Mouse (Mus musculus) hindbrain, embryonic 16.5 days (tissue): ENCODE measurements at regions not wholly inside any gene's neighbourhood (a gene's known extent, or its start where the extent isn't known, plus 50 kb on each side); places are given as distances from the start of the nearest gene placed in this dataset.

Source experiments
- ATAC-seq: fragments of 200-750 bp; cut with Nextera tagmentation; 2 replicates; pipeline ENCODE4 v1.8.0; 2017; ENCODE audit warnings: moderate TSS enrichment, moderate library complexity
- H3K27ac ChIP-seq: fragments of 300-500 bp; sonication (generic); 2 replicates; pipeline ENCODE4 v1.5.1; 2014; ENCODE audit warnings: low read depth, mild to moderate bottlenecking, control low read depth, low read length, moderate library complexity
- H3K27me3 ChIP-seq: fragments of 300-500 bp; sonication (generic); replicated peaks from 2 replicates; pipeline ENCODE4 v1.6.1; 2014; ENCODE audit warnings: low read length; ENCODE audit not compliant: control insufficient read depth, insufficient read depth
- H3K36me3 ChIP-seq: fragments of 300-500 bp; sonication (generic); 2 replicates; pipeline ENCODE4 v1.6.1; 2014; ENCODE audit warnings: mild to moderate bottlenecking, low read length, moderate library complexity, mixed read lengths; ENCODE audit not compliant: control insufficient read depth, insufficient read depth
- H3K4me1 ChIP-seq: fragments of 300-500 bp; sonication (generic); 2 replicates; pipeline ENCODE4 v1.6.1; 2014; ENCODE audit warnings: low read depth, low read length; ENCODE audit not compliant: control insufficient read depth, insufficient read depth
- H3K4me2 ChIP-seq: fragments of 300-500 bp; sonication (generic); 2 replicates; pipeline ENCODE4 v1.6.1; 2014; ENCODE audit warnings: mild to moderate bottlenecking, low read length, control low read depth, moderate library complexity
- H3K4me3 ChIP-seq: fragments of 300-500 bp; sonication (generic); 2 replicates; pipeline ENCODE4 v1.5.1; 2014; ENCODE audit warnings: mild to moderate bottlenecking, low read length, control low read depth, moderate library complexity
- H3K9ac ChIP-seq: fragments of 300-500 bp; sonication (generic); 2 replicates; pipeline ENCODE4 v1.6.1; 2014; ENCODE audit warnings: low read depth, mild to moderate bottlenecking, control low read depth, low read length, moderate library complexity
- H3K9me3 ChIP-seq: fragments of 300-500 bp; sonication (generic); 2 replicates; pipeline ENCODE4 v1.6.1; 2014; ENCODE audit warnings: mild to moderate bottlenecking, low read length, moderate library complexity; ENCODE audit not compliant: control insufficient read depth
- WGBS: fragments of 180-500 bp; shearing (Covaris S2); extraction: QIAGEN DNeasy Blood & Tissue Kit; methylation state at CpG from one replicate; pipeline ENCODE4 v1.1.7; 2014; 5-methylcytosine and 5-hydroxymethylcytosine counted together

GRCm38 (mm10) chr2:30725601-30726489, 77.6 kb downstream of the 1700001O22Rik start:
- ATAC-seq, result peak; percentile 44
- Histone ChIP-seq H3K4me3 (peak overlapping the region; percentile 15), H3K36me3 (no peaks in the 10 kb centered on the region), H3K9ac (peak overlapping the region; percentile 63), H3K4me1 (peaks cover 46% of the 10 kb centered on the region), H3K27ac (peak overlapping the region; percentile 66), H3K4me2 (peak overlapping the region; percentile 50), H3K9me3 (no peaks in the 10 kb centered on the region), H3K27me3 (no peaks in the 10 kb centered on the region)
- WGBS, result 14% methylated on average over 29 of the region's 38 CpGs

- WGBS, result 32% methylated on average over 10 of the region's 10 CpGs
- no peak for ATAC-seq
- Histone ChIP-seq H3K9ac (peak overlapping the region; percentile 63), H3K36me3 (no peaks in the 10 kb centered on the region), H3K27ac (peak overlapping the region; percentile 66), H3K4me1 (peaks cover 53% of the 10 kb centered on the region), H3K4me3 (no peak overlapping the region), H3K27me3 (no peaks in the 10 kb centered on the region), H3K4me2 (peak overlapping the region; percentile 50), H3K9me3 (no peaks in the 10 kb centered on the region)
Observed at GRCm38 (mm10) chr2:30725186-30725585, 78.3 kb downstream of the 1700001O22Rik start.

DNA sequence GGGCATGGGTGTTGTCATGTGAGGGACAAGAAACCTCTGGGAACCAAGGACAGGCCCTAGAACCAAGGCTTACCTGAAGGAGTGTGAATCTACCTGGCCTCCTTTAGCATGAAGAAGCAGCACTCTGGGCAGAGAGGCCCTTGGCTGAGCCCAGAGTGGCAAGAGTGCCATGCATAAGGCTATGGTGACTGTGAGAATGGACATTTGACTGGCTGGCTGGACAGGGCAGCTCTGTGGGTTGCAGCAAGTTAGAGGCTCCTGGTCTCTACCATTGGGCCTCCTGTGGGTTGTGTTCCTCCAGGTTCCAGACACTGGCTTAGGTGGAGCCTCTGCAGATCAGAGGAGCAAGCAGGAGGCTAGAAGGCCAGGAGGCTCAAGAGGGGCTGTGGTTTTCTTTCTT, 78.9 kb downstream of the 1700001O22Rik start:
- Histone ChIP-seq H3K27ac (peak overlapping the region; percentile 54), H3K4me1 (peaks cover 60% of the 10 kb centered on the region), H3K27me3 (no peaks in the 10 kb centered on the region), H3K9me3 (no peaks in the 10 kb centered on the region), H3K4me2 (no peak overlapping the region), H3K36me3 (no peaks in the 10 kb centered on the region), H3K9ac (no peak overlapping the region; the same call in none of the 2 replicates), H3K4me3 (no peak overlapping the region)
- ATAC-seq, result no peak

- Histone ChIP-seq H3K4me2 (no peak overlapping the region), H3K36me3 (no peaks in the 10 kb centered on the region), H3K4me1 (peaks cover 70% of the 10 kb centered on the region), H3K9ac (peak overlapping the region; percentile 62), H3K27me3 (no peaks in the 10 kb centered on the region), H3K9me3 (no peaks in the 10 kb centered on the region), H3K4me3 (no peak overlapping the region), H3K27ac (peak overlapping the region; percentile 94)
- no peak for ATAC-seq
- WGBS, result 10% methylated on average over 10 of the region's 10 CpGs
Observed at GRCm38 (mm10) chr2:30723059-30723587, 80.3 kb downstream of the 1700001O22Rik start.

DNA sequence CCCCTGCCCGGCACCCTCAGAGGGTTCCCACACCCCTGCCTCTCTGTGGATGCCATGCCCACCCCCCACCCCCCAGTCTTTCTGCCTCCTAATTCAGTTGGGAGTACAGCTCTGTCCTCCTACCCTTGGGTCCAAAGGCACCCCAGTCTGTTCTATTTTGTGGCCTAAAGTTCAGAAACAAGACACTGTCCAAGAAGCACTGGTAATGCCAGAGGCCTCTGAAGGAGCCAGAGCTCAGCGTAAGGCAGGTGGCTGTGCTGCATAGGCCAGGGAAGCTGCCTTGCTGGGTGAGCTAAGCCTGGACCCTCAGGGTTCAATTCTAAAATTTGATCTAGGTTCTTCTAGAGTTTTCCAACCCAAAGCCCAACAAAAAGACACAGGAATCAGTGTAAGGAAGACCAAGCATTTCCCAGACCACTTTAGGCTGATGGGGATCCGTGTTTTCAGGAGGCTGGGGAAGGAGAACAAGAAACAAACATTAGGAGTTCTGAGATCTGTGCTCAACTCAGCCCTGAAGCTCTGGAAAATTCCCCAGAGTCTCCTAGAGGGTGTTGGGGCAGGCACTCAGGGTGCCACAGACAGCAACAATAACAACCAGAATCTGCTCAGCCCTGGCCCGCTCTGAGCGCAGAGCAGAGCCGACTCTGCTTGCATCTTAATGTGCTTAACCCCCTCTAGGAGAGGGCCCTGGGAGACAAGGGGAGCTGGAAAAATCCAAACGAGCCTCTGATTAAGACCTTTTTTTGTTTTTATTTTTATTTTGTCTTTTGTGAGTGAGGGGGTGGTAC, 81.0 kb downstream of the 1700001O22Rik start:
- Histone ChIP-seq H3K4me2 (no peak overlapping the region), H3K27me3 (no peaks in the 10 kb centered on the region), H3K4me3 (no peak overlapping the region), H3K9ac (peak overlapping the region; percentile 62), H3K4me1 (peaks cover 76% of the 10 kb centered on the region), H3K27ac (peak overlapping the region; percentile 94), H3K9me3 (no peaks in the 10 kb centered on the region), H3K36me3 (no peaks in the 10 kb centered on the region)
- 9% methylated on average over 7 of the region's 7 CpGs for WGBS
- no peak for ATAC-seq

GRCm38 (mm10) chr2:30721473-30722262, 81.8 kb downstream of the 1700001O22Rik start:
- no peak overlapping the region for H3K4me2 ChIP-seq
- 8% methylated on average over 12 of the region's 12 CpGs for WGBS
- ATAC-seq, result peak; percentile 76

DNA sequence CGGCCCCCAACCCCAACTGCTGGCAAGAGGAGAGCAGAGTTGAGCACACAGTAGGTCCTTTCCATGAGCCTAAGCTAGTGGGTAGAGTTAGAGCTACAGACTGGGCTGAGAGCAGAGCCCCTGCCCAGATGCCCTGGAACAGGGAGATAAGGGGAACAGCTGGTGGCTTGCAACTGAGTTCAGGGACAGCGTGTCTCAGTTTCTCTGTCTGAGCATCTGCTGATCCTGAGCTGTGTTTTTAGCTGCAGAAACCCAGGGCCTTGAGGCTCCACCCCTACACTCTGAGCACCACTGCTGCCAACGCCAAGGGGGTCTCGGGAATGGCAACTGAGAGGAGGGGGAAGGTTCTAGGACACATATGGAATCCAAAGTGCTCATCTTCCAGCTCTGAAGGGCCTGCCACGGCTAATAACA, 82.4 kb downstream of the 1700001O22Rik start:
- Histone ChIP-seq H3K36me3 (no peaks in the 10 kb centered on the region), H3K4me3 (no peak overlapping the region), H3K4me2 (no peak overlapping the region), H3K27me3 (no peaks in the 10 kb centered on the region), H3K27ac (peak overlapping the region; percentile 94), H3K4me1 (peaks cover 88% of the 10 kb centered on the region), H3K9ac (no peak overlapping the region; the same call in 1 of the 2 replicates), H3K9me3 (no peaks in the 10 kb centered on the region)
- ATAC-seq, result no peak
- 34% methylated on average over 5 of the region's 5 CpGs for WGBS

More at GRCm38 (mm10) chr2:30721473-30722262, 81.8 kb downstream of the 1700001O22Rik start:
- H3K9me3 ChIP-seq, result no peaks in the 10 kb centered on the region
- H3K36me3 ChIP-seq, result no peaks in the 10 kb centered on the region
- peak overlapping the region; percentile 62 for H3K9ac ChIP-seq
- H3K27ac ChIP-seq, result peak overlapping the region; percentile 94
- peaks cover 84% of the 10 kb centered on the region for H3K4me1 ChIP-seq
- no peak overlapping the region for H3K4me3 ChIP-seq
- H3K27me3 ChIP-seq, result no peaks in the 10 kb centered on the region

GRCm38 (mm10) chr2:30720291-30720690, 83.2 kb downstream of the 1700001O22Rik start:
- Histone ChIP-seq H3K36me3 (no peaks in the 10 kb centered on the region), H3K4me3 (no peak overlapping the region), H3K27ac (peak overlapping the region; percentile 94), H3K27me3 (no peaks in the 10 kb centered on the region), H3K9me3 (no peaks in the 10 kb centered on the region), H3K4me2 (peak overlapping the region; percentile 70), H3K4me1 (peaks cover 80% of the 10 kb centered on the region), H3K9ac (peak overlapping the region; percentile 70)
- WGBS, result 18% methylated on average over 5 of the region's 5 CpGs
- ATAC-seq, result no peak
